Mouse (Mus musculus) heart, postnatal 14 days (tissue): ENCODE measurements around the gene Gstm4. TPM values are rescaled to one million over a fixed set of nuclear protein-coding genes. Genes with fewer than 3 reads are reported as not detected.
"Not testable (repeated sequence)": the region's sequence is repeated elsewhere in the genome, so short reads cannot be mapped to it uniquely, and the experiment has no call there.

Experiments
- DNase-seq, 2 experiments: peaks; one replicate each; pipeline ENCODE4 v3.0.0; 2021 to 2022
- intact Hi-C: fragments of 180-260 bp; cut with DNase I; formaldehyde crosslinking; loops from one replicate; pipeline ENCODE4 v1.15.1; 2025
- total RNA-seq, 2 experiments: library from RNA; stranded (reverse); gene quantifications; 2 replicates each; pipeline ENCODE4 v1.2.3; 2021

Gene Gstm4
- total RNA-seq, 2 experiments from 2014 or later = 9.2 to 10.1 TPM

GRCm38 (mm10) chr3:108020351-108021022 is 24.2 kb downstream of the Gstm4 start:
- intact Hi-C loops = not testable (repeated sequence)

GRCm38 (mm10) chr3:108019226-108019625 is 25.5 kb downstream of the Gstm4 start:
- DNase-seq = not testable (repeated sequence)
- intact Hi-C loops = loop anchor here (2.0 to 5.0 kb wide), 3 partner anchors 67 to 152 kb away; partner anchors contain the start of gene Gstm7

More at GRCm38 (mm10) chr3:108020351-108021022, 24.2 kb downstream of the Gstm4 start:
- not testable (repeated sequence) for DNase-seq

GRCm38 (mm10) chr3:108018190-108018820 is 26.4 kb downstream of the Gstm4 start:
- DNase-seq = peak; percentile 28 to 31
- intact Hi-C loops = loop anchor here (2.0 to 5.0 kb wide), 3 partner anchors 66 to 151 kb away; partner anchors contain the start of gene Gstm7

GRCm38 (mm10) chr3:108017473-108018189 is 27.1 kb downstream of the Gstm4 start, which contains the start of gene Gstm1:
Gene Gstm1 (minus strand): TSS chr3:108017973.
- peak; percentile 95 for DNase-seq
- intact Hi-C loops = loop anchor here (2.0 to 5.0 kb wide), 3 partner anchors 65 to 150 kb away; partner anchors contain the start of gene Gstm7

GRCm38 (mm10) chr3:108016468-108016867 is 28.2 kb downstream of the Gstm4 start:
- not testable (repeated sequence) for DNase-seq
- intact Hi-C loops = loop anchor here (5.0 kb wide), 2 partner anchors 64 to 149 kb away; no protein-coding TSS in a partner anchor

- intact Hi-C loops = loop anchor here (5.0 kb wide), 2 partner anchors 63 to 148 kb away; no protein-coding TSS in a partner anchor
- DNase-seq = no peak
Observed at GRCm38 (mm10) chr3:108014974-108015346, 29.7 kb downstream of the Gstm4 start.

- no peak for DNase-seq
- intact Hi-C loops = no loop called here
Observed at GRCm38 (mm10) chr3:108014098-108014973, 30.4 kb downstream of the Gstm4 start.

- intact Hi-C loops = no loop called here
Observed at GRCm38 (mm10) chr3:108013331-108013871, 31.3 kb downstream of the Gstm4 start.

GRCm38 (mm10) chr3:108011558-108011957 is 33.1 kb downstream of the Gstm4 start:
- no peak for DNase-seq
- intact Hi-C loops = no loop called here

More at GRCm38 (mm10) chr3:108013331-108013871, 31.3 kb downstream of the Gstm4 start:
- DNase-seq = peak; percentile 52 to 68

- DNase-seq = peak; percentile 49 to 74
- intact Hi-C loops = no loop called here
Observed at GRCm38 (mm10) chr3:108010286-108010685, 34.4 kb downstream of the Gstm4 start.

GRCm38 (mm10) chr3:108002021-108002420 is 42.7 kb downstream of the Gstm4 start:
- intact Hi-C loops = no loop called here
- DNase-seq = no peak

GRCm38 (mm10) chr3:107999491-107999890 is 45.2 kb downstream of the Gstm4 start:
- intact Hi-C loops = no loop called here

GRCm38 (mm10) chr3:107998591-107998990 is 46.1 kb downstream of the Gstm4 start:
- no peak for DNase-seq
- intact Hi-C loops = no loop called here

More at GRCm38 (mm10) chr3:107999491-107999890, 45.2 kb downstream of the Gstm4 start:
- no peak for DNase-seq

- intact Hi-C loops = no loop called here
- DNase-seq = no peak
Observed at GRCm38 (mm10) chr3:107996576-107996975, 48.1 kb downstream of the Gstm4 start.

GRCm38 (mm10) chr3:107995974-107996373 is 48.7 kb downstream of the Gstm4 start:
- DNase-seq, intact Hi-C loops: not testable (repeated sequence)
